Mouse (Mus musculus): ENCODE measurements around the gene Tas2r119.
"Not testable (repeated sequence)": the region's sequence is repeated elsewhere in the genome, so short reads cannot be mapped to it uniquely, and the experiment has no call there.

Gene Tas2r119

GRCm38 (mm10) chr15:32176989-32177388 lies at the start of gene Tas2r119:
Gene Tas2r119, plus strand, starts transcription at chr15:32177289.
- DNase-seq (ENCODE audit: low read depth): no peak

- no peak for DNase-seq (ENCODE audit: low read depth)
Measured at GRCm38 (mm10) chr15:32132315-32132714, 44.8 kb upstream of the Tas2r119 start.

GRCm38 (mm10) chr15:32141657-32142056 lies 35.4 kb upstream of the Tas2r119 start:
- no peak for DNase-seq (ENCODE audit: low read depth)

- DNase-seq (ENCODE audit: low read depth): no peak
Measured at GRCm38 (mm10) chr15:32144269-32144668, 32.8 kb upstream of the Tas2r119 start.

GRCm38 (mm10) chr15:32153404-32153803 lies 23.7 kb upstream of the Tas2r119 start:
- DNase-seq (ENCODE audit: low read depth): no peak

GRCm38 (mm10) chr15:32153857-32154449 lies 23.1 kb upstream of the Tas2r119 start:
- DNase-seq (ENCODE audit: low read depth): no peak

GRCm38 (mm10) chr15:32156126-32156525 lies 21.0 kb upstream of the Tas2r119 start:
- no peak for DNase-seq (ENCODE audit: low read depth)

GRCm38 (mm10) chr15:32160281-32160680 lies 16.8 kb upstream of the Tas2r119 start:
- DNase-seq (ENCODE audit: low read depth): no peak

- DNase-seq (ENCODE audit: low read depth): no peak
Measured at GRCm38 (mm10) chr15:32171764-32172163, 5.3 kb upstream of the Tas2r119 start.

- no peak for DNase-seq (ENCODE audit: low read depth)
Measured at GRCm38 (mm10) chr15:32172175-32172987, 4.7 kb upstream of the Tas2r119 start.

GRCm38 (mm10) chr15:32172988-32173329 lies 4.1 kb upstream of the Tas2r119 start:
- DNase-seq (ENCODE audit: low read depth): no peak

- no peak for DNase-seq (ENCODE audit: low read depth)
Measured at GRCm38 (mm10) chr15:32180010-32180725, 3.1 kb downstream of the Tas2r119 start.

GRCm38 (mm10) chr15:32182026-32182425 lies 4.9 kb downstream of the Tas2r119 start:
- DNase-seq (ENCODE audit: low read depth): no peak

GRCm38 (mm10) chr15:32184964-32185363 lies 7.9 kb downstream of the Tas2r119 start:
- no peak for DNase-seq (ENCODE audit: low read depth)

GRCm38 (mm10) chr15:32189879-32190278 lies 12.8 kb downstream of the Tas2r119 start:
- no peak for DNase-seq (ENCODE audit: low read depth)

GRCm38 (mm10) chr15:32190436-32190835 lies 13.3 kb downstream of the Tas2r119 start:
- DNase-seq (ENCODE audit: low read depth): no peak

- DNase-seq (ENCODE audit: low read depth): no peak
Measured at GRCm38 (mm10) chr15:32192948-32193347, 15.9 kb downstream of the Tas2r119 start.

GRCm38 (mm10) chr15:32198076-32198475 lies 21.0 kb downstream of the Tas2r119 start:
- DNase-seq (ENCODE audit: low read depth): no peak

- no peak for DNase-seq (ENCODE audit: low read depth)
Measured at GRCm38 (mm10) chr15:32198561-32198960, 21.5 kb downstream of the Tas2r119 start.

GRCm38 (mm10) chr15:32203242-32203641 lies 26.2 kb downstream of the Tas2r119 start:
- DNase-seq (ENCODE audit: low read depth): no peak

GRCm38 (mm10) chr15:32204908-32205307 lies 27.8 kb downstream of the Tas2r119 start:
- DNase-seq (ENCODE audit: low read depth): no peak

- not testable (repeated sequence) for DNase-seq (ENCODE audit: low read depth)
Measured at GRCm38 (mm10) chr15:32214687-32215086, 37.6 kb downstream of the Tas2r119 start.

GRCm38 (mm10) chr15:32223028-32223427 lies 45.9 kb downstream of the Tas2r119 start:
- DNase-seq (ENCODE audit: low read depth): no peak
